Mouse (Mus musculus): Measurements from ENCODE around the gene Pick1. TPM values are rescaled to one million over a fixed set of nuclear protein-coding genes. Genes with fewer than 3 reads are reported as not detected.
"Not testable (repeated sequence)": the region's sequence is repeated elsewhere in the genome, so short reads cannot be mapped to it uniquely, and the experiment has no call there.

Pick1 gene
- total RNA-seq, 2 experiments from 2014 or later, result 22.4 to 23.2 TPM

DNA sequence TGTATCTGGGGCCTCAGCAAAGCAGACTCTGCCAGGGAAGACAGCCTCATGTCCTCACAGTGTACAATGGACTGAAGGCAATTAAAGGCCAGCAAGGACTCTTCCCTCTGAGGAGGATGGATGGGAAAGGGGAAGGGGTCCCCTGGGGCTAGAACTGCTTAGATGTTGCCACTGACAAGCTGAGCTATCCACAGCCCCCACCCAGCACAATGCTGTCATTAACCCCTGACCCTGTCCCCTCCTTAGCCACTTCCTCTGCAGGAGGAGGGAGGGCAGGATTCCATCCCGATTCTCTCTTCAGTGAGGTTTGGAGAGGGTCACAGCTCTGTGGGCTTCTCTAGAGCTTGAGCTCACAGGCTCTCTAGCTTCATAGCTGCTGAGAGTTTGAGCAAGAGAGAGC is 9.4 kb upstream of the Pick1 start:
- no peak for DNase-seq
- intact Hi-C loops (cut with DNase I), result no loop called here

DNA sequence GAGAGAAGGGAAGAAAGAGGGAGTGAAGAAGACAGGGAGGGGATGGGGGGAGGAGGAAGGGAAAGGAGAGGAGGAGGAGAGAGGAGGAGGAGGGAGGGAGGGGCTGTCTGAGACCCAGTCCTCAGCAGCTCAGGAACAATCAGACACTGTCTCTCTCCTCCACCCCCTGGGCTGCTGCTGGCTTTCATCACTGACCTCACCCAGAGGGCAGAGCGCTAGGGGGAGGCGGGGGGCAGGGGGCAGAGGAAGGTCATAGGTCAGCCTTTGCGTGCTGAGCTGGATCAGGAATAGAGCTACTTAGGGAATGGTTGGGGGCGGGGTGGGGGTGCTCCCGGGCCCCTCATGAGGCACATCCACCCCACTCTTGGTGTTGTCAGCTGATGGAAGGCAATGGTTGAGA is 5.3 kb upstream of the Pick1 start:
- intact Hi-C loops (cut with DNase I), result loop anchor here (5.0 kb wide), 1 partner anchor 384 kb away; the partner anchor contains the start of gene Dmc1
- no peak for DNase-seq

DNA sequence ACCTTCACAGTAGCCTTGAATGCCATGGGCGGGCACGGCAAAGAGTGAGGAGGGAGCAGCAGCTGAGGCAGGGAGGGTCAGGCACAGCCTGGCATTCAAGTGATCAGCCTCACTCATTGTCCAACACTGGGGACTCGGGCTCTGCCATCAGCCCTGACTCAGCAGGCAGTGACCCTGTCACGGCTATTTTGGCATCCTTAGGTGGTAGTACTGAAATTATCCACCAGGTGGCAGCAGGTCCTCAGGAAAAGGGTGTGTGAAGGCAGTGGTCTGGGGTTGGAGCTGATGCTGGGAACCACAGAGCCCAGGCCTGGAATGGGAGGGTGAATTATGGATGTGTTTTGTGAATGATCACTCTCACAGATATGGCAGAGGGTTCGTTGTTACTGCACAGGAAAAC is 4.3 kb upstream of the Pick1 start:
- DNase-seq, result peak; percentile 85 to 96
- intact Hi-C loops (cut with DNase I), result loop anchor here (5.0 kb wide), 3 partner anchors 243 to 428 kb away; partner anchors contain the start of gene Dmc1

DNA sequence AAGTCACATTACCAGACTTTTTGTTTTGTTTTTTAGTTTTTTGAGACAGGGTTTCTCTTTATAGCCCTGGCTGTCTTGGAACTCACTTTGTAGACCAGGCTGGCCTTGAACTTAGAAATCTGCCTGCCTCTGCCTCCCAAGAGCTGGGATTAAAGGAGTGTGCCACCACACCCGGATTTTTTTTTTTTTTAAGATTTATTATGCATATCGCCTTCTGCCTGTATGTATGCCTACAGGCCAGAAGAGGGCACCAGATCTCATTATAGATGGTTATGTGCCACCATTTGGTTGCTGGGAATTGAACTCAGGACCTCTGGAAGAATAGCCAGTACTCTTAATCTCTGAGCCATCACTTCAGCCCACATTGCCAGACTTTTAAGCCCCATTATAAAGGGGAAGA is 3.2 kb upstream of the Pick1 start:
- not testable (repeated sequence) for DNase-seq
- intact Hi-C loops (cut with DNase I), result loop anchor here (5.0 kb wide), 2 partner anchors 242 to 427 kb away; no protein-coding TSS in a partner anchor

DNA sequence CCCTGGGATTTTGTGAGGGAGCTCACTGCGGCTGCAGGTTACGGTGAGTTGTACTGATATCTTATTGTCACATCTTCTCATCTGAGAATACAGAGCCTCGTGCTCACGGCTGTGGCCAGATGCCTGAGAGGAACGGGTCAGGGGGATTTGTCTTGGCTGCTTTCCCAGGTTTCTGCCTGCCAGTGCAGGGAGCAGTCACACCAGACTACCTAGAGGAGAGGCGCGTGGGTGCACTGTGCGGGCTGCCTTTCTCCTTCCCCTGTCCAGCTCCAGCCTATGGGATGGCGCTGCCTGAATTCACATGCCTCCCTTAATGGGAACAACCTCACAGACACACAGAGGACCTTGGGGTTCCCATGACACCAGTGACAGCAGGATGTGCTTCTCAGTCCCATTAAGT is 6.3 kb downstream of the Pick1 start:
- no peak for DNase-seq
- intact Hi-C loops (cut with DNase I), result no loop called here

DNA sequence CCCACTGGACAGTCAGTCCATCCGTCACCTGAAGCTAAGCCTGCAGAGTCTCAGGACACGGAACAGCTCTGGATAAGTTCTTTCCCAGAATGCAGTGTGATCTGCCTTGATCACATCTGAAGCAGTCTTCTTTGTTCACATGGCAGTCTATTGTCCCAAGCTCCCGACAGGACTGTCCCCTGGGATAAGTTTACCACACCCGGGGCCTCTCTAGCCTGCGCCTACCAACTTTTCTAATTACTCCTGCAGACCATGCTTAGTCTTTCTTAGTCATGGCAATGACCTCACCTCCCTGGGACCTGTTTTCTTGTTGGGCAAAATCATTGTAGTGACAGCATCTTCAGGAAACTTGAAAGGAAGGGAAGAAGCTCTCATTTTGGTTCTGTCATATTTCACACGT is 9.1 kb downstream of the Pick1 start:
- intact Hi-C loops (cut with DNase I), result no loop called here
- no peak for DNase-seq

DNA sequence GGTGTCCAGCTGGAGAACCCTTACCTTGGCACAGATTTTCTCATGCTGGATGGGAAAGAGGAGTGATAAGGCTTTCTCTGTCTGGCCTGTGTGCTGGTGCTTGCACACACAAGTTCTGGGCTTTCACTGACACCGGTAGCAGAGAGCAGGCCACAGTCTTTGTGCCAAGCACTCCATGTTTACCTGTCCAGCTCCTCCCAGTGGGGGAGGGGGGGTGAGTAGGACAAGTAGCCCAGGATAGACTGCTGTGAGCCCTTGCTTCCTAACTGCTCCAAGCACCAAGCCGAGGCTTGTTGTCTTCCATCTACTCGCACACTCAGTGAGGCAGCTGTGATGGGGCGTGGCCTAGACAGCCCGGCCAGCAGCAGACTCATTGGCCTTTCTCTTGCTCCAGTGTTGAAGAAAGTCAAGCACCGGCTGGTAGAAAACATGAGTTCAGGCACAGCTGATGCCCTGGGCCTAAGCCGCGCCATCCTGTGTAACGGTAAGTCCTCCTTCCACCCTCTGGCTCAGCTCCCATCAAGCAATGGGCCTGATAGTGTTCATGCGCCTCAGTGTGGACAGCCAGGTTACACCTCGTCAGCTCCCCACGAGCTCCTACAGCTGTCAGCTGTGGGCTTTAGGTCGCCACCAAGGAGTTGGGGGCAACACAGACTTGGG is 13.7 kb downstream of the Pick1 start:
- intact Hi-C loops (cut with DNase I), result no loop called here
- DNase-seq, result peak in 1 of 2 experiments; percentile 21

DNA sequence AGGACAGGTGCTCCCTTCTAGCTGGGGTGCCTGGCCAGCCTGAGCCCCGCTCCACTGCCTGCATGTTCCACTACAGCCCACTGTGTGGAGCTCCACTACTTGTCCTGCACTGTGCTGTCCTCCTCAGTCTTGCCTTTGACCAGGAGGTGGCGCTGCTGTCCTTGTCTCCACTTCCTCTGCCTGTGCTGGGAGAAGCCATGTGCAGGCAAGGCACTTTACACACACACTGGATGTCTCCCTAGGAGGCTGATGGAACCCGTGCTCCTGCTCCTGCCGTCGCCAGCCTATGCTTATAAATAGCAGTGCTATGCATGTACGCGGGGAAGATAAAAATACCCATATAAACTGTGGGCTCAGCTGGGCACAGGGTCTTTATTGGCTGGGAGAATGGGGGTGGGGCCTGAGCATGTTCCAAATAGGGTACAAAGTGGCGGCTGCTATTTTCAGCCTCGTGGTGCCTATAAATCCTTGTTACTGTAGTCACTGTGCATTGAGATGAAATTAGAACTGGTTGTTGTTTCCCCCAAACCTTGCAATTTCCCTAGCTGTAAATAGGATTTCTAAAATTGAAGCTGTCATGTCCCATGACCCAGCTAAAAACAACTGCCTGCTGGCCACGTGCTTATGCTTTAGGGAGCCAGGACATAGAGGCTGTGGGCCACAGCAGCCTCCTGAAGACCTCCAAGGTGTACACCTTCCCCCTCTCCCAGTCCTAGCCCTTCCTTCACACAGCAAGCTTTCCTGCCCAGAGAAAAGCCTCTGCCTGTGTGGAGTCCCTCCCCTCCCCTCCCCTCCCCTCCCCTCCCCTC is 14.5 kb downstream of the Pick1 start:
- DNase-seq, result peak; percentile 95 to 97
- intact Hi-C loops (cut with DNase I), result no loop called here

DNA sequence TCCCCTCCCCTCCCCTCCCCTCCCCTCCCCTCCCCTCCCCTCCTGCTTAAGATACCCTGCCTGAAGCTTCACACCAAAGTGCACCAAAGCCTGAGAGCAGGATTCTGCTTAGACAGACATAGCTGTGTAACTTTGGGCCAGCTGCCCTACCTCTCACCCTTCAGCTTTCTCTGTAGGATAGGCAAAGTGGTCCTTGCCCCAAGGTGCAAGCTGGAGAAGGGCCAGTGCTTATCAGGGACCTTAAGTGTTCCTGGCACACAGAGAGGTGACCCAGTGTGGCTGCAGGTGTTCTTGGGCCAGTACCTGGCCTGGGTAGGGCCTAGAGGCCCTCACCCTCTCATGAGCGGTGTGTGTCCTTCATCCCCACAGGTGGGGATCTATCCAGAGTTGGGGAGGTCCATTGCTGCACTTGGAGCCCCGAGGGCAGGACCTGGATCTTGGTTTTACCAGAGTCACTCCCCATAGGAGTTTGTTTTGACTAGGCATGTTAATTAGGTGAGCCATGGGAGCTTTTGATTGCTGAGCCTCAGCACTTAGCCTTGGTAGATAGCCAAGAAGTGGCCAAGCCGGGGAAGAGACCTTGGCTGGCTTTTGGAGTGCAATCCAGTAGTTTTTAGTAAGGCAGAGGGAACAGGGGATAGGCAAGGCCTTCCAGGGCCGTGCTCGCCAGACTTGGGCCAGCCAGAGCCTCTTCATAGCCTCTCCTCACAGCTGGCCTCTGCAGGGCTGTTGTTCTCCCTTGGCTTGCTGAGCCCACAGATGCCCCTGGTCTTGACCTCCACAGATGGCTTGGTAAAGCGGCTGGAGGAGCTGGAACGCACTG is 15.3 kb downstream of the Pick1 start:
- intact Hi-C loops (cut with DNase I), result no loop called here
- DNase-seq, result no peak

DNA sequence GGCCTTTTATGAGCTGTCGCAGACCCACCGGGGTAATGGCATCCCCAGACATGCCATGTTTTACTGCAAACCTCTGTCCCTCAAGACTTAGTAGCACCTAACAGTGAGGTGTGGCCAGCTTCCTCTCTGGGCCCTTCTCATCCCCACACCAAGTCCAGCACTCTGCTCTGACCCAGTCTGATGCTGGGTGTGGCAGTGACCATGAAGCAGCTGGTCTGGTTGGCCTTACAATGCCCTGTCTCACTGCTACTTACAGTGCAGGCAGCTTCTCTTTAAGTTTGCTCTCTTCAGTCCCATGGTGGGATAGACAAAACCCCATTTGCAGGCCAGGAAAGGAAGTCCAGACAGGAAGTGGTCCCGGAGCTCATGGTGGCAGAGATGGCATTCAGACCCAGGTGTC is 16.3 kb downstream of the Pick1 start:
- intact Hi-C loops (cut with DNase I), result no loop called here
- DNase-seq, result no peak

DNA sequence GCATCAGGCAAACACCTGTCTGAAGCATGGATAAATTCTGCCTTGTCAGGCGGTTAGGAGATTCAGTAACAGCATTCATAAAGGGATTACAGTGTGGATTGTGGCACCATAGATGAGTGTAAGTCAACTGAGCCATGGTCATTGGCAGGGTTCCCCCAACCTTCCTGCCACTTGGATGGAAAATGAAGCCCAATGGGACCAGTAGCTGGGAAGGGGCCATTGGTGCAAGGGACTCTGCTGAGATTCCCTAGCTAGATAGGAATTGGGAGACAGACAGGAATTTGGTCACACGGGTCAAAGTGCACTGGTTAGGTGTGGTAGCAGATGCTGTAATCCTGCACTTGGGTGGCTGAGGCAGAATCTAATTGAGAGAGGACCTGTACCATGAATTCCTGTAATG is 21.3 kb downstream of the Pick1 start:
- DNase-seq, result no peak
- intact Hi-C loops (cut with DNase I), result no loop called here

DNA sequence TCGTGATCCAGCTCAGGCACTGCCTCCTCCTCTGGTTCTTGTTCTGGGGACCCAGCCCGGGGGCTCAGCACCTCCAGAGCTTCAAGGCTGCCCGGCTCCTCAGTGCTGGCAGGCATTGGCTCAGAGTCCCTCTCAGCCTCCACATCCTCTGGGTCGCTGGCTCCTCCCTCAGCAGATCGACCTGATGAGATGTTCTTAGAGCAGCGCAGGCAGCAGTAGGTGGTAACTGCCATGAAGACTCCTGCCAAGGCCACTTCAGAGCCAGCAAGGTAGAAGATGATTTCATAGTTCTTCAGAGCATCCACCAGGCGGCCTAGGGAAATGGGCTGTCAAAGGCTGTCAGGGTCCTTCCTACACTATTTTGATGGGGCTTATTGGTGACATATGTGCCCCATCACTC is 22.2 kb downstream of the Pick1 start:
- intact Hi-C loops (cut with DNase I), result no loop called here

DNA sequence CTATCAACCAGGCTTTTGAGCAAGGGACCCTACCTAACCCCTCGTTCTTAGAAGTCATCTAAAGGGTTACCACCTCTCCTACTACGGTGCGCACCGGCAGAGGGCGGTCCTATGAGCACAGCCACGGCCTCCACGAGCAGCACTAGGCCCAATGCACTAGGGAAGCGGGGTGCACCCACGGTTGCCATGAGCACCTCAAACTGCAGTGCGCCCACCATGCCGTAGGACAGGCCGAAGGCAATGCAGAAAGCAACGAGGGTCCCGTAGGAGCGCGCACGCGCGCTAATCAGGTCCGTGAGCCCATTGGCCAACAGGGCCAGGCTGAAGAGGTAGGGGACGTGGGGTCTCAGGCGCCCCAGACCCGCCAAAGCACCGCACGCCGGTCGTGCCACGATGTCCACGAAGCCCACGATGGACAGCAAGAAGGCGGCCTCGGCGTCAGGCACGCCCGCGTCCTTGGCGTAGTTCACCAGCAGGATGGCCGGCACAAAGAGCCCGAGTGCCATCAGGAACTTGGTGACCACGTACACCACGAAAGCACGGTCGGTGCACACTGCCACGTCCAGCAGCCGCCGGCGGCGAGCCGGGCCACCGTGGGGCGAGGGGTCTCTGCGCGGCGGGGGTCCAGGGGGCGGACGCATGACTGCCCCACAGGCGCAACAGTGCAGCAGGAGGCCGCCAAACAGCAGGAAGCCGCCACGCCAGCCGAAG is 23.0 kb downstream of the Pick1 start:
- peak in 1 of 2 experiments; percentile 40 for DNase-seq

More for the DNA sequence above, 22.2 kb downstream of the Pick1 start:
- no peak for DNase-seq

DNA sequence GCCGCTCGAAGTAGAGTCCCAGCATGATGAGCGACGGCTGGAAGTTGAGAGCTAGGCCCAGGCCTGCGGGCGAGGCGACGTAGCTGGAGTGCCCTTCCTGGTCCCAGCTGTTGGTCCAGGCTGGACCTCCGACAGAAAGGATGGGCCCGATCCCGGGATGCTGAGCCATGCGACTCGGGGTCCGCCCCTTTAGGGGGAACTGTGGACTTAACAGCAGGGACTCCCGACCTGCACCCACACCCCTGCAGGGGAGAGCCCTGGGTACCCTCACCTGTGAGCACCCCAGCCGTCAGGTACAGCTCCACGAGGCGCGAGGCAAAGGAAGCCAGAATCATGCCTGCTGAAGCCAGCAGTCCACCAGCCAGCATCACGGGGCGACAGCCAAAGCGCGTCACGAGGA is 23.6 kb downstream of the Pick1 start:
- intact Hi-C loops (cut with DNase I), result no loop called here
- DNase-seq, result no peak

More for the DNA sequence above, 23.0 kb downstream of the Pick1 start:
- intact Hi-C loops (cut with DNase I), result no loop called here

DNA sequence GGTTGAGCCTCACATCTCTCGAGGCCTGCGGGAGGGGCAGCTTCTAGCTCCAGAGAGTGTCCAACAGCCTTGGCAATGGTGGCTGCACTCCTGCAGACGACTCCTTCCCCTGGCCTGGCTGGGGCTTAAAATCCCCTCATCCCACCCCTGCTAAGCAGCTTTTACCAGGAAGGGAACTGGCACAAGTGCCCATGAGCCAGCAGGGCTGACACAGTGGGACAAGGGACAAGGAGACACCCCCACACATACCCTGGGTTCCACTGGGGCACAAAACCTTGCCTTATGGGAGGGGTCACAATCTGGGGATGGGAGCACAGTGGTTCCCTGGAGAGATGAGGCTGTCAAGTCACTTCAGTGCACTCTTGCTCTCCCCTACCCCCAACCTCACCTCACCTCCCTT is 25.7 kb downstream of the Pick1 start, which contains the start of gene Slc16a8:
Slc16a8 (minus strand) TSS at position 101 of the 400 bp plus-strand sequence.
- intact Hi-C loops (cut with DNase I), result no loop called here
- DNase-seq, result no peak

DNA sequence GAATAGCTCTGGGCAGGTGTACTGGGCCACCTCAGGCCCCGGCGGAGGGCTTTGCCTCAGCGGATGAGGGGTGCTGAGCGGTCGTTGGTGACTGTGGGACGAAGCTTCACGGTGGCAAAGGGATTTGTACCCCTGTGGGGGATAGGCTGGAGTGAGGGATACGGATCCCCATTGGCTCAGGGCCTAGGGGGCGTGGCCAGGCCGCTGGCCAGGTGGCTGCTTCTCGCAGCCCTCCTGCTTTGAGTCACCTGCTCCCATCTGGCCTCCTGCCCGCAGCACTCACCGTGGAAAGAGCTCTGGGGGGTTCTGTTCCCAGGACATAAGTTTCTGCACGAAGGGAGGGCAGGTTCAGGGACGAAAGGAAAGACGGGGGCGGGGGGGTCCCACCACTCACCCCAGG is 29.5 kb downstream of the Pick1 start:
- DNase-seq, result no peak
- intact Hi-C loops (cut with DNase I), result no loop called here

DNA sequence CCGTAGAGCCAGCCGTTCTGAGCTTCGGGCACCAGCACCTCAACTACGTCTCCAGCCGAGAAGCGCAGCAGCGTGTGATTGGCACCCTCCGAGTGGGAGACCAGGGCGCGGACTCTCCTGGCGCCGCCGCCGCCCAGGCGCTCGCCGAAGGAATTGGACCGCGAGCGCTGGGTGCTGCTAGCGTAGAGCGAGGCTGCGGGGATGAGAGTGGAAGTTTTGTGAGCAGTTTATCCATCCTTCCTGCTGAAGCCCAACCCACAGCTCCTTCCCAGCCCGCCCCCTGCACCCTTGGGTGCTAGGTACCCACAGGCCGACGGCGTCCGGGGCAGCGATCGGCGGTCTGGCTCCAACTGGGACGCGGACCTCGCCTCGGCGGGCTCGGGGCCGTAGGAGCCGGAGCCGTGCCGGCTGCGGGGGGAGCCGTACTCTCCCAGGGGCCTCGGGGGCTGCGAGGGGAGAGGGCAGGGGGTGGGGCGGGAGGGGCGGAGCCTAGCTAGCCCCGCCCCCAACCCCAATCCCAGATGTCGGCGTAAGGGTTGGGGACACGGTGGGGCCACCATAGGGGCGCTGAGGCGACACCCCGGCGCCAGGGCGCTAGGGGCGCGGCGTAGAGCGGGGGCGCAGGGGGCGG is 32.2 kb downstream of the Pick1 start:
- intact Hi-C loops (cut with DNase I), result no loop called here
- peak; percentile 42 to 44 for DNase-seq

DNA sequence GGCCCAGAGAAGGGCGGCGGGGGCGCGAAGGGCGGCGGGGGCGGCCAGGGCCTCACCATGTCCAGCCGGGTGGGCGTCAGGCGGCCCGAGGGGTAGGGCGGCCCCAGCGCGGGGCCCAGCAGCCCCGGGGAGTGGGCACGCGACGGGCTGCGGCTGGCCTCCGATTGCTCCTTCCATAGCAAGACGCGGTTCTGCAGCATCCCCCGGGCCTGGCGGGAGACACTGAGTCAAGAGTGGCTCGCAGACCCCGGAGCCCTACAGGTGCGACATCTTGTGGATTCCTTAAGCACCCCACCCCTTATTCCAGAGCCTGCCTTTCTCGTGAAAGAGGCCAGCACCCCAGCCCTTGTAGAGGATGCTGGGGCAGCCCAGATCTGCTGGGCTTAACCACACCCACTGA is 32.8 kb downstream of the Pick1 start:
- intact Hi-C loops (cut with DNase I), result no loop called here
- no peak for DNase-seq

DNA sequence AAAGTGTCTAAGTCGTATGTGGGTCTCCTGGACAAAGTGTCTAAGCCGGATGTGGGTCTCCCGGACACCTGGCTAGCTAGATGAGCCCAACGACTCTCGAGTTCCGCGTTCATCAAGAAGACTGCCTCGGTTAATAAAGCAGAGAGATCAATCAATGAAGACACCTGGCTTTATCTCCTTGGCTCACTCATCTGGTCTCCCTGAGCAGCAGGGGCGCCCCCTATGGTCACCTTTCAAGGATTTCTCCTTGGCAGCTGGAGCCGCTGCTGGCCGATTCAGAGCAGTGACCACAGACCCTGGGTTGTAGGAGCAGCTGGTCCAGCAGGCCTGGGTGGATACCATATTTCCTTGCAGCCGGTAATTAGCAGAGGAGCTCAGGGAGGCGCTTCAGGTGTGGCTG is 33.4 kb downstream of the Pick1 start:
- DNase-seq, result no peak
- intact Hi-C loops (cut with DNase I), result no loop called here

DNA sequence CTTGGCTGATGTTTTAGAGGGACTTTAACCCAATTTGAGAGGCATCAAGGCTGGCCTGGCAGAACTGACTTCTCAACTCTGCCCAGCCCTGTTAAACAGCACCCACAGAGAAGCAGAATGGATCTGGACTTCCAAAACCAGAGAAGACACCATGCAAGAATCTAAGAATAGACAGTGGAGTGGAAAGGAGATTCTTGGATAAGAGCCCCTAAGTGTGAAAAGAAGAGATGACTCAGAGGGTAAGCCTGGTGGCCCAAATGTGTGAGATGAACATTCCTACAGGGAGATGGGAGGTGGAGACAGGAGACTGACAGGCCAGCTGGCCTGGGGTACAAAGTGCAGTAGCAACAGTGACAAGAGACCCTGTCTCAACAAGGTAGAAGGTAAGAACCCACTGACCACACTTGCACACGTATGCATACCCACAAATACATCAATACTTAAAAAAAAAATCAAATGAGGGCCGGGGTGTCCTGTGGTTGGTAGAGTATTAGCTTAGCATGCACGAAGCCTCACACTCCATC is 33.9 kb downstream of the Pick1 start:
- DNase-seq, result no peak
- intact Hi-C loops (cut with DNase I), result no loop called here

Measured in heart, postnatal 14 days (tissue).